Mouse (Mus musculus) C3H10T1/2 (cell line): ENCODE data around the gene Bsx. TPM values are rescaled to one million over a fixed set of nuclear protein-coding genes. Genes with fewer than 3 reads are reported as not detected.

Experiments used
- polyA plus RNA-seq, 2 experiments: library from polyadenylated mRNA; unstranded; fragments of >200 nt; fragmentation: generic; extraction: Trizol; gene quantifications; one replicate each; pipeline ENCODE4 v1.2.1; 2012; ENCODE audit warnings: missing spikeins in 2 of 2

The Bsx gene
- not detected for polyA plus RNA-seq

DNA sequence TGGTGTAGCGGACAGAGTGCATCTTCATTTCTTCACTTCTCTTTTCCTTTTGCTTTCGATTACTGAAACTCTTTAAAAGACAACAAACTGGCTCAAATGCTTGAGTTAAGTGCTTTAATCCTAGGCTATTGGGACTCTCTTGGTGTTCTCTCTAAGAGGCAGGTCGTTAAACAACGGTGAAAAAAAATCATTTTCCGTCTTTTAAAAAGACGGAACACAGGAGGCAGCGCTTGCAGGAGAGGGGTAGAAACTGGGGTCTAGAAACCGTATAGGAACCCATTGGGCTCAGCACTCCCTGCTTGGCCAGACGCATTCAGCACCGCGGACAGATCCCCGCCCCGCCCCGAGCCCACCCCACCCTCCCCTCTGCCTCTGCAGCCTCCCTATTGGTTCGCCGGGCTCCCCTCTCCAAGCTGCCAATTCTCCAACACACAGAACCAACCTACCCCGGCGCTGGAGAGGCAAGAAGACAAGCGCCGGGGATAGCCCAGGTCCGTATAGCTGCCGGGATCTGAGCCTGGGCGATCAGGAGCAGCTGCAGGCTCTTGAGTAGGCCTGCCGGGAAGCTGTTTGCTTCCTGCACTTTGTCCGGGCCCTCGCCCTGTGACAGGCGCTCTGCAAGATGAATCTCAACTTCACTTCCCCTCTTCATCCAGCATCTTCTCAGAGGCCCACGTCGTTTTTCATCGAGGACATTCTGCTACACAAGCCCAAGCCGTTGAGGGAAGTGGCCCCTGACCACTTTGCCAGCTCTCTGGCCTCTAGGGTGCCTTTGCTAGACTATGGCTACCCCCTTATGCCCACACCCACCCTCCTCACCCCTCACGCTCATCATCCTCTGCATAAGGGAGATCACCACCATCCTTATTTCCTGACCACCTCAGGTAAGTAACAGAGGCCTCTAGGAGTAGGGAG, at the start of gene Bsx:
Gene Bsx, plus strand, starts transcription at position 572 of the 915 bp plus-strand sequence.

Other genes with a start within 250 kb of the Bsx start
- not detected for gene Gm21915, start 203.5 kb upstream of the Bsx start, polyA plus RNA-seq
- gene Clmp, start 188.2 kb upstream of the Bsx start, polyA plus RNA-seq, result 10 to 100 TPM in 1 of 2 experiments, 1 to 10 TPM in 1; 7.7 to 33.6 TPM
- gene Hspa8, start 73.1 kb upstream of the Bsx start, polyA plus RNA-seq, result 1,000 to 10,000 TPM in 1 of 2 experiments, 100 to 1,000 TPM in 1; 421 to 1,124 TPM
- not detected for gene Jhy, start 90.0 kb downstream of the Bsx start, polyA plus RNA-seq
- gene Crtam, start 130.5 kb downstream of the Bsx start, polyA plus RNA-seq, result not detected